Mouse (Mus musculus): ENCODE measurements around the gene Pamr1. TPM values are rescaled to one million over a fixed set of nuclear protein-coding genes. Genes with fewer than 3 reads are reported as not detected.

Pamr1 gene
- polyA plus RNA-seq, 1 experiment from 2014 or later: 59.4 TPM

DNA sequence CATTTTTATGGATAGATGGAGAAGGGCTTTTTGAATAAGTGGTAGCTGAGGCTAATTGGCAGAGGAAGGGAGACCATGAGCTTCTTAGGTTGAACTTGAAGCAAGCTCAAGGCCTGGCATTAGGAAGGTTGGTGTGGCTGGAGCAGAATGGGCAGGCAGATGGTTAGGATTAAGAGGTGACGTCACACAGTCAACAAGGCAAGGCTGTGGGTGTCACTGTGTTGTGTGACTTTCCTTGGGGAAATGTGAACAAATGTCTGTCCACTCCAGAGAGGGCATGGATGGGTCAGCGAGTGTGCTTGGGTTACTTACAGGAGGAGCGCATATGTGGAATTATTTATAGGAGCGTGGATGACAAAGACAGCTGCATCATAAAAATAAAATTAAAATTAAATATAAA lies 50.7 kb downstream of the Pamr1 start:
- no peak overlapping the region for H3K9ac ChIP-seq
- ATAC-seq (ENCODE audit: insufficient number of reproducible peaks, low FRiP score, low TSS enrichment, low read depth): no peak
- H3K4me3 ChIP-seq: no peak overlapping the region

DNA sequence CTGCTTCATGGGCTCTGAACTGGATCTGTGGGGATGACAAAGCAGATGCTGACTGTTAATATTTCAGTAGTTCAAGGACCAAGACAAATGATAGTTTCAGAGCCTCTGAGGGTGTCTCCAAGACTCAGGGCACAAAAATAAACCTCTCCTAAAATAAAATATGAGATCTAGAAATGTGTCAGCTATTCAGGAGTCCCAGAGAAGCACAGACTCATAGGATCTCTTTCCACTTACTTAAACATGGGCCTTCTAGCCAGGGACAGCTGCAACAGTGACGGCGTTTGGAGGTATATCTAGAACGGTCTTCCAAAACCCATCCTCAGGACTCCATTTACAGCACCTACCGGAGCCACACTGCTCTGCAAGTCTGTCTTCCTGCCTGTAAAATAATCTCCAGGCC lies 60.7 kb downstream of the Pamr1 start:
- Histone ChIP-seq H3K9ac (no peak overlapping the region), H3K4me3 (no peak overlapping the region), H3K9me3 (no peaks in the 10 kb centered on the region), H3K36me3 (no peaks in the 10 kb centered on the region), H3K4me2 (no peak overlapping the region), H3K27me3 (no peaks in the 10 kb centered on the region), H3K27ac (no peak overlapping the region), H3K4me1 (no peaks in the 10 kb centered on the region)
- WGBS: 93% methylated on average over 4 of the region's 4 CpGs
- ATAC-seq (ENCODE audit: insufficient number of reproducible peaks, low FRiP score, low TSS enrichment, low read depth): no peak

More for the DNA sequence above, 50.7 kb downstream of the Pamr1 start:
- 83% methylated on average over 4 of the region's 4 CpGs for WGBS
- Histone ChIP-seq H3K36me3 (no peaks in the 10 kb centered on the region), H3K27me3 (no peaks in the 10 kb centered on the region), H3K4me1 (peaks cover 8% of the 10 kb centered on the region), H3K4me2 (no peak overlapping the region), H3K9me3 (no peaks in the 10 kb centered on the region), H3K27ac (no peak overlapping the region)

DNA sequence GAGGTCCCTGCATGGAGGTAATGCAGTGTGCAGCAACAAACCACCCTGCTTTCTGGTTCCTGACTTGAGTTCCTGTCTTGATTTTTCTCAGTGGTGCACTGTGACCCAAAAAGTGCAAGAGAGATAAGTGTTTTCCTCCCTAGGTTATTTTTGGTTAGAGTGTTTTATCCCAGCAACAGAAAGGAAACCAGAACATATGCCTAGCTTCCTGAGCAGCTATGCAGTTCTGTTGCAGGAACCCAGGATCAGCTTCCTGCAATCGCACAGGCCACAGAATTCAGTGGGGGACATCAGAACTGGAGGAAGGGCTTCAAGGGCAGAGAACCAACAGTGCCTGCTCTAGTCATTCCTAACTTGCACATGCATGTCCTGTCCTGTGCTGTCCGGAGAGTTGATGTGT lies 66.8 kb downstream of the Pamr1 start:
- no peaks in the 10 kb centered on the region for H3K36me3 ChIP-seq
- WGBS: 67% methylated on average over 2 of the region's 2 CpGs

DNA sequence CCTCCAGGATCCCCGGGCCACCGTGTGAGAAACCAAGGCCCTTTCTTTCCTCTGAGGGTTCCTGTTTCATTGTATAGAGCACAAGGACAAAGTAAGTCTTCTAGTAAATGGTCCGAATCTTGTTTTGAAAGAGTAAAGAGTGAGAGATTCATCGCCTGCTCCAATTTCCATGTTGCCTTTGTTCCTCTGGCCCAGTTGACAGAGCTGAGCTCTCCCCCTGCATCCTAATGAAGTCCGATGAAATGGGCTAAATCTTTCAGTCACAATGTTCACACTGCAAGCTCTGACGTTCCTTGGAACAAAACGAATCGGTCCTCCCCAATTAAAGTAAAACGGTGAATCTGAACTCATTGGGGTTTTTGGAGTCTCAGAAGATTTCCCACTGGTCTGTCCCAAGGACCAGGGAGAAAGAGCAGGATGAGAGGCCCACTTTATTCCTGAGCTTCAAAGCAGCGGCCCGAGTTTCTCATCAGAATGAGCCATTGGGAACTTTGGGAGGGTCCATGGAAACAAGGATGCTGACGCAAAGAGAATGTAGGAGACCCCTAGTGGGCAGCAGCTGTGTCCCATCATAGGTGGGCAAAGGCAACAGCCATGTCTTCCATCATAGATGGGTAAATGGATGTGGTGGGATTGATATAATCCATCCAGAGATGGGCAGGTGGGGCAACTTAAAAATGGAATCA lies 71.1 kb downstream of the Pamr1 start:
- Histone ChIP-seq H3K27ac (no peak overlapping the region), H3K4me1 (no peaks in the 10 kb centered on the region), H3K4me2 (no peak overlapping the region), H3K9ac (no peak overlapping the region), H3K36me3 (no peaks in the 10 kb centered on the region), H3K9me3 (no peaks in the 10 kb centered on the region), H3K27me3 (no peaks in the 10 kb centered on the region), H3K4me3 (no peak overlapping the region)
- WGBS: 84% methylated on average over 12 of the region's 12 CpGs
- no peak for ATAC-seq (ENCODE audit: insufficient number of reproducible peaks, low FRiP score, low TSS enrichment, low read depth)

More for the DNA sequence above, 66.8 kb downstream of the Pamr1 start:
- H3K9ac ChIP-seq: no peak overlapping the region
- no peaks in the 10 kb centered on the region for H3K27me3 ChIP-seq
- no peaks in the 10 kb centered on the region for H3K9me3 ChIP-seq
- no peak for ATAC-seq (ENCODE audit: insufficient number of reproducible peaks, low FRiP score, low TSS enrichment, low read depth)
- no peak overlapping the region for H3K27ac ChIP-seq
- no peaks in the 10 kb centered on the region for H3K4me1 ChIP-seq
- H3K4me3 ChIP-seq: no peak overlapping the region
- no peak overlapping the region for H3K4me2 ChIP-seq

DNA sequence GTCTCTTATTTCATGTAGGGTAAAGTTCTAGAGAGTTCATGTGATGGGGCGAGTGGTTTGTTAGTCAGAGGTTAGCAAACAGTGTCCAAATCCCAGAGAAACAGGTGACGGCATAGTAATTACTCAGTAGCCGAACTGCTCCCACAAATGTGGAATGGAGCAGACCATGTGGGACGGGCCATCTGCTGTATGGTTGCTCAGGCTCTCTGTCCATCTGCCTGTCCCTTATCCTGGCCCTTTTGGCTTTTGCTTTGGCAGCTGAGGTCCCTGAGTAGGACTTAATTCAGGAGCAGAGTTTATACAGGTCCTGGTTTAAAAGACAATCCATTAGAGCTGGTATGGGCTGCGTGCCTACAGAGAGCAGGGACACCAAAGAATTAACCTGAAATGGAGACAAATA lies 72.4 kb downstream of the Pamr1 start:
- Histone ChIP-seq H3K27ac (no peak overlapping the region), H3K4me2 (no peak overlapping the region), H3K9me3 (no peaks in the 10 kb centered on the region), H3K27me3 (no peaks in the 10 kb centered on the region), H3K9ac (no peak overlapping the region), H3K4me3 (no peak overlapping the region), H3K4me1 (no peaks in the 10 kb centered on the region), H3K36me3 (no peaks in the 10 kb centered on the region)
- WGBS: 83% methylated on average over 5 of the region's 5 CpGs
- ATAC-seq (ENCODE audit: insufficient number of reproducible peaks, low FRiP score, low TSS enrichment, low read depth): no peak

DNA sequence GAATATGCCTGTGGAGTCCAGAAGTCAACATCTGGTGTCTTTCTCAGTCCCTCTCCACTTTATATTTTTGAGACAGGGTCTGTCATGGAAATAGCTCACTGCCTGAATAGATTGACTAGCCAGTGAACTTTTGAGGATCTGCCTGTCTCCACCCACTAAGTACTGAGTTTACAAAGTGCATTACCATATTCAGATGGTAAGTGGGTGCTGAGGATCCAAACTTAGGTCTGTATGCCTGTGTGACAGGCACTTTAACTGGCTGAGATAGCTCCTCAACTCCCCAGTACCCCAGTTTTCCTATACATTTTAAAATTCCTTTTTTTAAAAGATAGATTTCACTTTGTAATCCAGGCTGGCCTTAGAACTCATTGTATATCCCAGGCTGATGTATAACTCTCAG lies 73.1 kb downstream of the Pamr1 start:
- no peaks in the 10 kb centered on the region for H3K27me3 ChIP-seq
- H3K36me3 ChIP-seq: no peaks in the 10 kb centered on the region
- no peak overlapping the region for H3K9ac ChIP-seq
- no peaks in the 10 kb centered on the region for H3K4me1 ChIP-seq
- ATAC-seq (ENCODE audit: insufficient number of reproducible peaks, low FRiP score, low TSS enrichment, low read depth): no peak
- no peak overlapping the region for H3K27ac ChIP-seq
- no peak overlapping the region for H3K4me2 ChIP-seq
- H3K4me3 ChIP-seq: no peak overlapping the region
- no peaks in the 10 kb centered on the region for H3K9me3 ChIP-seq

GRCm38 (mm10) chr2:102624538-102624937 lies 74.7 kb downstream of the Pamr1 start:
- Histone ChIP-seq H3K9ac (no peak overlapping the region), H3K4me3 (no peak overlapping the region), H3K4me2 (no peak overlapping the region), H3K36me3 (no peaks in the 10 kb centered on the region), H3K9me3 (no peaks in the 10 kb centered on the region), H3K27me3 (no peaks in the 10 kb centered on the region), H3K27ac (no peak overlapping the region), H3K4me1 (no peaks in the 10 kb centered on the region)
- no peak for ATAC-seq (ENCODE audit: insufficient number of reproducible peaks, low FRiP score, low TSS enrichment, low read depth)
- 90% methylated on average over 1 of the region's 1 CpGs for WGBS

GRCm38 (mm10) chr2:102632361-102632760 lies 82.5 kb downstream of the Pamr1 start:
- Histone ChIP-seq H3K4me3 (no peak overlapping the region), H3K9me3 (no peaks in the 10 kb centered on the region), H3K27ac (no peak overlapping the region), H3K4me1 (no peaks in the 10 kb centered on the region), H3K27me3 (no peaks in the 10 kb centered on the region), H3K4me2 (no peak overlapping the region), H3K9ac (no peak overlapping the region), H3K36me3 (no peaks in the 10 kb centered on the region)
- 92% methylated on average over 4 of the region's 4 CpGs for WGBS
- no peak for ATAC-seq (ENCODE audit: insufficient number of reproducible peaks, low FRiP score, low TSS enrichment, low read depth)

DNA sequence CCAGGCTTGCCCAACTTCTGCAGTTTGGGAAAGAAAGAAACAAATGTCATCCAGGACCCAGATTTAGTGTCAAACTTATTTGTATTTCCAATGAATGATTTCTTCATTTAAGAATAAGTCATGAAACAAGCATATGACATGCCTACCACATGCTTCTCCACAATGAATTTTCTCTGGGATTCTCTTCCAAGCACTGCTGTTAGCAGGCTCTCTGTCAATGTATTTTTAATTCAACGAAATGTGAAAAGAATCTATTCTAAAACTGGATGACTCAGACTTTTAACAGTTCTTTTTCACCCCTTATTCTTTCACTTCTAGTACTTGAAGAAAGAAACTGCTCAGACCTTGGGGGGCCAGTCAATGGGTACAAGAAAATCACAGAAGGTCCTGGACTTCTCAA lies 84.2 kb downstream of the Pamr1 start:
- 89% methylated on average over 1 of the region's 1 CpGs for WGBS
- Histone ChIP-seq H3K4me1 (no peaks in the 10 kb centered on the region), H3K27ac (no peak overlapping the region), H3K36me3 (no peaks in the 10 kb centered on the region), H3K9me3 (no peaks in the 10 kb centered on the region), H3K27me3 (no peaks in the 10 kb centered on the region), H3K4me3 (no peak overlapping the region), H3K4me2 (no peak overlapping the region), H3K9ac (no peak overlapping the region)
- ATAC-seq (ENCODE audit: insufficient number of reproducible peaks, low FRiP score, low TSS enrichment, low read depth): no peak

- H3K9me3 ChIP-seq: no peaks in the 10 kb centered on the region
- H3K27ac ChIP-seq: no peak overlapping the region
- no peak overlapping the region for H3K4me3 ChIP-seq
- WGBS: 77% methylated on average over 3 of the region's 3 CpGs
- H3K4me2 ChIP-seq: no peak overlapping the region
- H3K4me1 ChIP-seq: no peaks in the 10 kb centered on the region
- no peak for ATAC-seq (ENCODE audit: insufficient number of reproducible peaks, low FRiP score, low TSS enrichment, low read depth)
- H3K9ac ChIP-seq: no peak overlapping the region
- no peaks in the 10 kb centered on the region for H3K36me3 ChIP-seq
- no peaks in the 10 kb centered on the region for H3K27me3 ChIP-seq
These were observed 85.8 kb downstream of the Pamr1 start for GRCm38 (mm10) chr2:102635523-102636060.

GRCm38 (mm10) chr2:102636116-102636600 lies 86.3 kb downstream of the Pamr1 start:
- Histone ChIP-seq H3K4me3 (no peak overlapping the region), H3K9me3 (no peaks in the 10 kb centered on the region), H3K36me3 (no peaks in the 10 kb centered on the region), H3K27me3 (no peaks in the 10 kb centered on the region), H3K9ac (no peak overlapping the region), H3K27ac (no peak overlapping the region), H3K4me1 (no peaks in the 10 kb centered on the region), H3K4me2 (no peak overlapping the region)
- WGBS: 92% methylated on average over 7 of the region's 7 CpGs
- no peak for ATAC-seq (ENCODE audit: insufficient number of reproducible peaks, low FRiP score, low TSS enrichment, low read depth)

GRCm38 (mm10) chr2:102638140-102638539 lies 88.3 kb downstream of the Pamr1 start:
- WGBS: 44% methylated on average over 5 of the region's 5 CpGs
- H3K4me1 ChIP-seq: no peaks in the 10 kb centered on the region
- peaks cover 3% of the 10 kb centered on the region; the same call in 1 of the 2 replicates for H3K36me3 ChIP-seq
- H3K27me3 ChIP-seq: no peaks in the 10 kb centered on the region
- H3K9ac ChIP-seq: no peak overlapping the region
- no peak overlapping the region for H3K4me2 ChIP-seq
- ATAC-seq (ENCODE audit: insufficient number of reproducible peaks, low FRiP score, low TSS enrichment, low read depth): no peak
- no peaks in the 10 kb centered on the region for H3K9me3 ChIP-seq
- H3K4me3 ChIP-seq: no peak overlapping the region
- H3K27ac ChIP-seq: no peak overlapping the region

Data from limb, embryonic 15.5 days (tissue).